Mouse (Mus musculus) stomach, embryonic 15.5 days (tissue): ENCODE data around the gene Ctnnal1. TPM values are rescaled to one million over a fixed set of nuclear protein-coding genes. Genes with fewer than 3 reads are reported as not detected.
A peak's percentile ranks its signal among the peaks of the same experiment; 100 is the strongest.

Experiments
- ATAC-seq: fragments of 200-750 bp; cut with Nextera tagmentation; 2 replicates; pipeline ENCODE4 v1.8.0; 2017; ENCODE audit warnings: low read depth, moderate number of reproducible peaks, moderate TSS enrichment; ENCODE audit not compliant: insufficient read depth, low FRiP score
- H3K27ac ChIP-seq: fragments of 300-500 bp; sonication (generic); 2 replicates; pipeline ENCODE4 v1.5.1; 2015; ENCODE audit warnings: mild to moderate bottlenecking, inconsistent platforms
- H3K27me3 ChIP-seq: fragments of 300-500 bp; sonication (generic); replicated peaks from 2 replicates; pipeline ENCODE4 v1.6.1; 2015; ENCODE audit warnings: inconsistent platforms
- H3K36me3 ChIP-seq: fragments of 300-500 bp; sonication (generic); 2 replicates; pipeline ENCODE4 v1.6.1; 2015; ENCODE audit warnings: inconsistent platforms
- H3K4me1 ChIP-seq: fragments of 300-500 bp; sonication (generic); 2 replicates; pipeline ENCODE4 v1.6.1; 2015; ENCODE audit warnings: inconsistent platforms
- H3K4me2 ChIP-seq: fragments of 300-500 bp; sonication (generic); 2 replicates; pipeline ENCODE4 v1.6.1; 2015; ENCODE audit warnings: mild to moderate bottlenecking, inconsistent platforms
- H3K4me3 ChIP-seq: fragments of 300-500 bp; sonication (generic); replicated peaks from 2 replicates; pipeline ENCODE4 v1.5.1; 2015; ENCODE audit warnings: inconsistent platforms
- H3K9ac ChIP-seq: fragments of 300-500 bp; sonication (generic); 2 replicates; pipeline ENCODE4 v1.6.1; 2015; ENCODE audit warnings: inconsistent platforms
- H3K9me3 ChIP-seq: fragments of 300-500 bp; sonication (generic); 2 replicates; pipeline ENCODE4 v1.6.1; 2016; ENCODE audit warnings: inconsistent platforms
- WGBS: fragments of 180-500 bp; shearing (Covaris S2); methylation state at CpG from one replicate; pipeline ENCODE4 v1.1.7; 2015; 5-methylcytosine and 5-hydroxymethylcytosine counted together
- polyA plus RNA-seq: library from polyadenylated mRNA; unstranded; fragments of >200 nt; fragmentation: Nextera tagmentation; extraction: Ambion mirVana; gene quantifications from 2 replicates; pipeline ENCODE4 v1.2.1, GENCODE M21; 2015

The Ctnnal1 gene
- polyA plus RNA-seq, 1 experiment from 2014 or later = 19.8 TPM

DNA sequence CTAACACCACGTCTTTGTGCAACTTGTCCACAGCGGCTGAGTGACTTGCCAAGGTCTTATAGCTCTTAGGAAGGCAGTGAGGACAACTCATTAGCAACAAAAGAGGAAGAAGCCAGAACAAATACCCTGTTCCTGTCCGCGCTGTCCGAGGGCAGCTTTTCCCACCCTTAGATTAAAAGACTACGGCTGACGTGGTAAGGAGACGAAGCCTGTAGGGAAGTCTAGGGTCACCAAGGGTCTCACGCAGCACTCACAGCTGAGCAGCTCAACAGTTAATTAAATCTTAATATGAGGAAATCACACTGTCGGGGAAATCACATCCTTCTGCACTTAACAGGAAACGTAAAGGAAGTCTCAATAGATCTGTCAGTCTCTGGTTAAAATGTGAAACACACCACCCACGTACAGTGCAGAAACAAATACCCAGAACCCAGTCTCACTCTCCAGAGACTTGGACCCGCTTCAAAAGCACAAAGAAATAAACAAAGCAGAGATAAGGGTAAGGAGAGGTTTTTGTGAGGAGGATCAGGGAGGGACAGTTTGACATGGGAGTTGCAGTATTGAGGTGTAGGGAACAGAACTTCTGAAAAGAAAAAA lies 33.9 kb downstream of the Ctnnal1 start:
- Histone ChIP-seq H3K4me2 (no peak overlapping the region), H3K27me3 (no peaks in the 10 kb centered on the region), H3K9ac (no peak overlapping the region), H3K36me3 (no peaks in the 10 kb centered on the region), H3K27ac (no peak overlapping the region), H3K9me3 (no peaks in the 10 kb centered on the region), H3K4me3 (no peak overlapping the region), H3K4me1 (no peaks in the 10 kb centered on the region)
- WGBS = 55% methylated on average over 13 of the region's 13 CpGs
- no peak for ATAC-seq

GRCm38 (mm10) chr4:56829511-56829921 lies 35.5 kb downstream of the Ctnnal1 start:
- H3K27me3 ChIP-seq = no peaks in the 10 kb centered on the region
- ATAC-seq = no peak
- no peak overlapping the region for H3K4me3 ChIP-seq
- H3K27ac ChIP-seq = no peak overlapping the region
- no peaks in the 10 kb centered on the region for H3K4me1 ChIP-seq
- no peak overlapping the region for H3K4me2 ChIP-seq
- 65% methylated on average over 7 of the region's 7 CpGs for WGBS
- no peak overlapping the region for H3K9ac ChIP-seq
- H3K9me3 ChIP-seq = no peaks in the 10 kb centered on the region
- H3K36me3 ChIP-seq = no peaks in the 10 kb centered on the region

DNA sequence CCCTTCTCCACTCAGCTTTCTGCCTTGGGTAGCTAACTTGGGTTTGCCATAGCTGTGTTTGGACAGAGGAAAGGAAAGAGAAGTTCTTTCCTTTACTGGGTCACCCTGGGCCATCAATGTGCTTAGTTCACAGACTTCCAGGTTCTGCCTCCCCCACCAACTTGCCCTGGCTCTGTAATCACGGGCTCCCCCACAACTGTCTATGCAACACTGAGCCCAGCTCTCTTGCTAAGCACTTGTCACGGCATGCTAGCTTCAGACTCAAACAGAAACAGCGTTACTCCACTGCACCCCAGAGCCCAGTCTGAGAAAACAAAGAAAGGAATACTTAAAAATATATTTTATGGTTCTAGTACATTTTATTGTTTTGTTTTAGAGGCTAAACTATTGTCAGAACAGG lies 36.1 kb downstream of the Ctnnal1 start:
- H3K9me3 ChIP-seq = no peaks in the 10 kb centered on the region
- 80% methylated on average over 3 of the region's 3 CpGs for WGBS

DNA sequence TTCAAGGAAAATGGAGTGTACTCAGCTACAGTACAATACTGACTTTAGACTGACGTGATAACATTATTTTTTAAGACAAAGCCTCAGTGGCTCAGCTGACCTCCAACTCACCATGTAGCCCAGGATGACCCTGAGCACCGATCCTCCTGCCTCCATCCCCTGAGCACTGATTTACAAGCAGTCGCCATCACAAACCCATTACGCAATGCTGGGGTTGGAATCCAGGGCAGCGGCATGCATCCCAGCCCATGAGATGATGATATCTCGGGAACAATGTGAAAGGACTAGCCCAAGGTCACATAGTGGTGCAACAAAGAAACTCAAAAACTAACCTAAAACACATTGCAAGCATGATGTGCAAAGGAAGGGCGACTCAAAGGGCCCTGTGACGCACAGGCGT lies 40.8 kb downstream of the Ctnnal1 start:
- ATAC-seq = no peak
- Histone ChIP-seq H3K4me1 (no peaks in the 10 kb centered on the region), H3K9me3 (no peaks in the 10 kb centered on the region), H3K27ac (no peak overlapping the region), H3K36me3 (no peaks in the 10 kb centered on the region), H3K4me3 (no peak overlapping the region), H3K9ac (no peak overlapping the region), H3K27me3 (no peaks in the 10 kb centered on the region), H3K4me2 (no peak overlapping the region)
- WGBS = 95% methylated on average over 9 of the region's 9 CpGs

More for the DNA sequence above, 36.1 kb downstream of the Ctnnal1 start:
- no peak overlapping the region for H3K4me2 ChIP-seq
- no peaks in the 10 kb centered on the region for H3K4me1 ChIP-seq
- H3K4me3 ChIP-seq = no peak overlapping the region
- no peaks in the 10 kb centered on the region for H3K36me3 ChIP-seq
- ATAC-seq = no peak
- no peak overlapping the region for H3K27ac ChIP-seq
- H3K9ac ChIP-seq = no peak overlapping the region
- no peaks in the 10 kb centered on the region for H3K27me3 ChIP-seq

- Histone ChIP-seq H3K27ac (no peak overlapping the region), H3K4me2 (no peak overlapping the region), H3K27me3 (no peaks in the 10 kb centered on the region), H3K4me3 (no peak overlapping the region), H3K36me3 (no peaks in the 10 kb centered on the region), H3K9ac (no peak overlapping the region), H3K9me3 (no peaks in the 10 kb centered on the region), H3K4me1 (no peaks in the 10 kb centered on the region)
- no peak for ATAC-seq
Observed at GRCm38 (mm10) chr4:56820017-56820550, 44.9 kb downstream of the Ctnnal1 start.

DNA sequence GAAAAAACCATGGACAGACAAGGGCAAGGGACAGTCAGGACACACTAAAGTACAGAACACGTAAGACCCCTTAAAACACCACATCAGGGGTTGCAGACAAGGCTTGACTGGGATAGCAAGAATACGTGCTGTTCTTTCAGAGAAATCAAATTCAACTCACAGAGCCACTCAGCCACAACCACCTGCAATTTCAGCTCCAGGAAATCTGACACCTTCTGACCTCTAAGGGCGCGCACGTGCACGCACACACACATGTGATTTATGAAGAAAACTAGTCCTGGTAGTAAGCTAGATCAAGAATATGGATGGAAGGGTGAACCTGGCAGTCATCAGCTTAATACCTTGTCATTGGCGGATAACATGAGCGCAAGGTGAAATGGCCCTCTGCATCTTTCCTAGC lies 49.9 kb downstream of the Ctnnal1 start:
- no peak for ATAC-seq
- no peaks in the 10 kb centered on the region for H3K9me3 ChIP-seq
- WGBS = 74% methylated on average over 8 of the region's 8 CpGs
- H3K9ac ChIP-seq = no peak overlapping the region
- H3K27me3 ChIP-seq = no peaks in the 10 kb centered on the region
- no peaks in the 10 kb centered on the region for H3K4me1 ChIP-seq
- H3K4me2 ChIP-seq = no peak overlapping the region
- no peak overlapping the region for H3K27ac ChIP-seq
- H3K36me3 ChIP-seq = no peaks in the 10 kb centered on the region
- no peak overlapping the region for H3K4me3 ChIP-seq

- Histone ChIP-seq H3K36me3 (no peaks in the 10 kb centered on the region), H3K9ac (no peak overlapping the region), H3K4me2 (no peak overlapping the region), H3K4me3 (no peak overlapping the region), H3K27me3 (no peaks in the 10 kb centered on the region), H3K4me1 (no peaks in the 10 kb centered on the region), H3K27ac (no peak overlapping the region), H3K9me3 (no peaks in the 10 kb centered on the region)
- WGBS = 75% methylated on average over 4 of the region's 4 CpGs
- ATAC-seq = no peak
Observed at GRCm38 (mm10) chr4:56812096-56812495, 52.9 kb downstream of the Ctnnal1 start.

DNA sequence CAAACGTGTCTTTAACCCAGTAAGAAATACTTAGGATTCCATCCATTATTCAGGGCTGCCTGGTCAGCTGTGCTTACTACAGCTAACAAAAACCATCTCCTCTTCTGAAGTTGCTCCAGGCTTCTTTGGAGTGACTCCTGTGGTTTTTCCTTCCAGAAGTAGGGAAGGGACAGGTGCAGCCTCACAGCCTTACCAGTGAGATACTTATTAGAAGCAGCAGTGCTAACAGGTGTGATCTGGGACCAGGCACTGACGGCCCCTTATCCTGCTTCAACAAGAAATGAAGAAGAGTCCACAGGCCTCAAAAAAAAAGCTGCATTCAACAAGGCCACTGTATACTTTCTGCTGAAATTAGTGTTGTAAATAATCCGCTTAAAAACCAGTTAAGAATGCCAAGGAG lies 53.3 kb downstream of the Ctnnal1 start:
- no peaks in the 10 kb centered on the region for H3K9me3 ChIP-seq
- H3K4me3 ChIP-seq = no peak overlapping the region
- no peak overlapping the region for H3K27ac ChIP-seq
- no peaks in the 10 kb centered on the region for H3K27me3 ChIP-seq
- H3K36me3 ChIP-seq = peaks cover 4% of the 10 kb centered on the region; the same call in 1 of the 2 replicates
- H3K9ac ChIP-seq = no peak overlapping the region
- H3K4me2 ChIP-seq = no peak overlapping the region
- 64% methylated on average over 3 of the region's 3 CpGs for WGBS
- no peak for ATAC-seq
- H3K4me1 ChIP-seq = no peaks in the 10 kb centered on the region

GRCm38 (mm10) chr4:56809050-56809449 lies 55.9 kb downstream of the Ctnnal1 start:
- H3K9ac ChIP-seq = no peak overlapping the region
- H3K4me1 ChIP-seq = no peaks in the 10 kb centered on the region
- H3K4me2 ChIP-seq = no peak overlapping the region
- no peak for ATAC-seq
- no peaks in the 10 kb centered on the region for H3K27me3 ChIP-seq
- WGBS = 69% methylated on average over 4 of the region's 4 CpGs
- H3K36me3 ChIP-seq = peaks cover 15% of the 10 kb centered on the region
- H3K9me3 ChIP-seq = no peaks in the 10 kb centered on the region
- H3K27ac ChIP-seq = no peak overlapping the region
- no peak overlapping the region for H3K4me3 ChIP-seq

DNA sequence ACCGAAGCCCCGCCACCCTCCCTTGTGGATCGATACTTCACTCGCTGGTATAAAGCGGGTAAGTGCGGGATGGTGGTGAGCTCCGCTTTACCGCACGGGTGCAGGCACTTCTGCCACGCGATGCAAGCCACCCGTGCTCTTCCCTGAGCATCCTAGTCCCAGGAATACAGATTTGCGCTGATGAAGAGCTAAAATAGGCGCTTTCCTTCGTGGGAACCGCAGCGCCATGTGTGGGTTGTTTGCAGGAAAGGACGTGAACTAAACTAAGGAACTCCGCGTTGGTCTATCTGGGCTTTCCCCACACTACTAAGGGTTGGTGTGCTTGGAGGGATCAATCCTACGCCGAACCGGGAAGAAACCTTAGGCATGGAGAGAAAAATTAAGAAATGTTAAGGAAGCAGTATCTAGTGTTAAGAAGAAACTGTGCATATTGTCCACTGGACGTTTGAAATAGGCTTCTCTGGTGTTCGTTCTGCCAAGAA lies 62.3 kb downstream of the Ctnnal1 start:
- WGBS = 2% methylated on average over 25 of the region's 25 CpGs
- H3K36me3 ChIP-seq = peaks cover 25% of the 10 kb centered on the region
- H3K4me1 ChIP-seq = 0 out of 2 replicates have a peak, but pooled peaks cover 11% of the 10 kb centered on the region
- no peaks in the 10 kb centered on the region for H3K9me3 ChIP-seq
- ATAC-seq = no peak; the same call in 1 of the 2 replicates
- peak overlapping the region; percentile 62; the same call in 1 of the 2 replicates for H3K9ac ChIP-seq
- H3K27me3 ChIP-seq = no peaks in the 10 kb centered on the region
- peak overlapping the region; percentile 75 for H3K27ac ChIP-seq
- peak overlapping the region; percentile 89 for H3K4me2 ChIP-seq
- H3K4me3 ChIP-seq = peak overlapping the region; percentile 76

DNA sequence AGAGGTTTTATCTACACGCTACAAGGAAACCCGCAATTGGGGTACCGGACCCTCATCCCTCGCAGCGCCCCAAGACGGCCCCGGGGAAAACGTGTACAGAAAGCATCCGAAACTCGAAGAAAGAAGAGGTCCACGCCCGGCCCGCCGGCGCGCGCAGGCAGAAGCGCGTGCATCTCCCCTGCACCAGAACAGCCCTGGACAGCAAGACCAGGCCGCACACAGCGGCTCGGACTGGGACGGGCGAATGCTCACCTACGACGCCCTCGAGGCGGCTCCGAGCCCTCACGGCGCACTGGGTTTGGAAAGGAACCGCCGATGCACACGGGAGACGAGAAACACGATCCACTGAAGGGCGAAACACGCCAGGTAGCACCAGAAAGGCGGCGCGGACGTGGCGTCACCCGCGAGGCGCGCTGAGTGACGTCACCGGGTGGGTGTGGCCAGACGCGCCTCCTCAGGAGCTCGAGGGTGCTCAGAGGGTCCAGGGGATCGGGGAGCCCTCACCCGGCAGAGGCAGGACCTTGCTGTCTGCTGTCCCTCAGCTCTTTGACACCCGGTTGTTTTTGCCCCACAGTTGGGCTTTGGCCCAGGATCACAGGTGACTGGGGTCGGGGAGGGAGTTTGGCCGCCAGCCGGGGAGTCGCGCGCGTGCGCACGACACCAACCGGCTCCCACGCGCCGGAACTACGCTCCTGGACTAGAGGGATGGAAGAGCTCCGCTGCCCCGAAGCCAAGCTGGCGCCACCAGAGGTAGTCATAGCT lies 62.9 kb downstream of the Ctnnal1 start, which contains the start of the genes Elp1 and Fam206a:
Elp1 (minus strand) TSS at position 425 of the 762 bp plus-strand sequence.
Fam206a (plus strand) TSS at position 439 of the 762 bp plus-strand sequence.
- peak within 1 kb of the TSS; percentile 75 for H3K27ac ChIP-seq
- under 1% methylated on average over 72 of the region's 72 CpGs for WGBS
- no peaks in the 10 kb centered on the region for H3K9me3 ChIP-seq
- H3K4me3 ChIP-seq = peak within 1 kb of the TSS; percentile 76
- H3K9ac ChIP-seq = peak within 1 kb of the TSS; percentile 62
- peak within 1 kb of the TSS; percentile 89 for H3K4me2 ChIP-seq
- peaks cover 31% of the 10 kb centered on the region for H3K36me3 ChIP-seq
- 0 out of 2 replicates have a peak, but pooled peaks cover 11% of the 10 kb centered on the region for H3K4me1 ChIP-seq
- no peaks in the 10 kb centered on the region for H3K27me3 ChIP-seq
- ATAC-seq = peak; percentile 97

DNA sequence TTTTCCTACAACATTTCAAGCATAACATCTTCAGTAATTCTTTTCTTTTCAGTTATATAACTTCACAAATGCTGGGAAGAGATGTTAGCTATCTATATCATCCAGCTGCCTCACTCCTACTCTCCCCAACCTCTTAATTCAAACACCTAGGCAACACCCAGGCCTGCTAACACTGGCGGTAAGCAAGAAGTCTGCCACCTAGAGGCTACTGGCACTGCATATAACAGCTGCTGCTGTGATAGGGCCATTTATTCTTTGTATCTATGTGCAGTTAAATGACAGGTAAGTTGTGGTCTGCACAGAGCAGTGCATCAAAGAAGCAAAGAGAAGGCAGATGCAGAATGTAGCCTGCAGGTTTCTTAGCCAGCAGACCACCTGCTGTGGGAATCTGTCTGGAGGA lies 73.6 kb downstream of the Ctnnal1 start:
- H3K4me3 ChIP-seq = no peak overlapping the region
- 33% methylated on average over 1 of the region's 1 CpGs for WGBS
- H3K4me1 ChIP-seq = no peaks in the 10 kb centered on the region
- no peaks in the 10 kb centered on the region for H3K9me3 ChIP-seq
- no peaks in the 10 kb centered on the region for H3K27me3 ChIP-seq
- peaks cover 63% of the 10 kb centered on the region for H3K36me3 ChIP-seq
- H3K27ac ChIP-seq = no peak overlapping the region
- H3K4me2 ChIP-seq = no peak overlapping the region
- ATAC-seq = no peak
- H3K9ac ChIP-seq = no peak overlapping the region
